Mouse (Mus musculus): ENCODE measurements at regions not wholly inside any gene's neighbourhood (a gene's known extent, or its start where the extent isn't known, plus 50 kb on each side); places are given as distances from the start of the nearest gene placed in this dataset.

DNA sequence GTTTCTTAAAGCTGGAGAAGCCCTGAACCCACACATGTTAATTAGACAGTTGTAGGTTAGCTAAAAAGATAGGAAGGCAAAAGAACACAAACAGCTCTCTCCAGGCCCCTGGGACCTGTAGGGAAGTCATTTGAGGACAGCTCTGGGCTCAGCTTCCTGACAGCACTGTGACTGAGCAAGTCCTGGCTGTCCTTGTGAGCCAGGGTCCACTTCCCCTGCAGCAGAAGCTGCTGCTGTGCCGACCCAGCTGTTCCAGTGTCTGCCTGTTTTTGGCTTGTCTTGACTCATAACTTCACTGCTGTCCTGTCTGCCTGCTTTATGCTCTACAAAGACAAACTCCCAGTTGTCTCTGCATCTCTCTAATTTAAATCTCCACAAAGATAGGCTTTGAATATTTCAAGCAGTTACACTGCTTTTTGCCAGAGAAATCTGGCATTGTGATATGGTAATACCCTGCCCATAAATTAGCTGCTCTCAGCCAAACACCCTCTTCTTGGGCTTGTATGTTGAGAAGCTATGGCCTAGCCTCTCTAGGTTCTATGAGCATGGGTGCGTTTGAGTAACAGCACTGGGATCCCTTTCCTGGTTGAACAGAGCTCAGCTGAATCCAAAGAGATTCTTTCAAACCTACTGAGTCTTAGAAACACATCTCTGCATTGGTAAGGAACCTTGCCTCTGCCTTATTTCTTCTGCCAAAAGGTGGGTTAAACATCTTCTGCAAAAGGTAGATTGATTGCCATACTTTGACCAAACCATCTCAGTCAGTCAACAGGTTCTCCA lies 536.3 kb upstream of the A830018L16Rik start:
- Histone ChIP-seq H3K36me3 (ENCODE audit: control insufficient read depth, insufficient read depth) (no peaks in the 10 kb centered on the region), H3K4me3 (replicated peaks; ENCODE audit: low read length) (no peak overlapping the region), H3K9me3 (ENCODE audit: control insufficient read depth, low read length) (no peaks in the 10 kb centered on the region), H3K27ac (ENCODE audit: low read length) (no peak overlapping the region), H3K4me1 (replicated peaks; ENCODE audit: control insufficient read depth, insufficient read depth, low read length) (no peaks in the 10 kb centered on the region), H3K4me2 (ENCODE audit: low read length) (no peak overlapping the region), H3K27me3 (replicated peaks; ENCODE audit: control insufficient read depth, insufficient read depth, low read length) (no peaks in the 10 kb centered on the region), H3K9ac (replicated peaks; ENCODE audit: low read depth, low read length) (no peak overlapping the region)
- WGBS, result 56% methylated on average over 2 of the region's 2 CpGs
- ATAC-seq, result 0 out of 2 replicates have a peak, but pooled peaks have one; percentile 38

DNA sequence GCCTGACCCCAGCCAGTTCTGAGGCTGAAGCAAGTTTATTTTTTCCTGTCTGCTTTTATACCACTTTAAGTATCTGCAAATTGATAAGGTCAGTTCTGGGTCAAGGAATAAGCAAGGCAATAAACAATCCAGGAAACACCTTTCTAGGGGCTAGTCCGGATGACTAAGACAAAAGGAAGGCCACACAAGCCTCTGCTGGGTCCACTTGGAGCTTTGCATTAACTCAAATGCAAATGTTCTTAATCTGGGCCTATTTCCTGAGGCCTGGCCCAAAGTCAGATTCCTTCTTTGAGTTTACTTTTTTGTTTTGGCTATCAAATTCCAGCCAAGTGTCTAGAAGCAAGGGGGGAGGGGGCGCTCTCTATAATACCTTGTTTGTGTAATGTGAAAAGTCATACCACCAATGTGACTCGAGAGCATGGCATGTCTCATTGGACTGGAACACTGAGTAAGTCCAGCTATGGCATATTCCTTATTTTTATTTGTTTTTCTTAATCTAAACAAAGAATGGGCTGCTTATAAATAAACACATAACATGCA lies 535.6 kb upstream of the A830018L16Rik start:
- Histone ChIP-seq H3K9ac (replicated peaks; ENCODE audit: low read depth, low read length) (no peak overlapping the region), H3K4me3 (replicated peaks; ENCODE audit: low read length) (no peak overlapping the region), H3K4me2 (ENCODE audit: low read length) (no peak overlapping the region), H3K4me1 (replicated peaks; ENCODE audit: control insufficient read depth, insufficient read depth, low read length) (no peaks in the 10 kb centered on the region), H3K9me3 (ENCODE audit: control insufficient read depth, low read length) (no peaks in the 10 kb centered on the region), H3K27me3 (replicated peaks; ENCODE audit: control insufficient read depth, insufficient read depth, low read length) (no peaks in the 10 kb centered on the region), H3K27ac (ENCODE audit: low read length) (no peak overlapping the region), H3K36me3 (ENCODE audit: control insufficient read depth, insufficient read depth) (no peaks in the 10 kb centered on the region)
- no peak for ATAC-seq
- WGBS, result 64% methylated on average over 3 of the region's 3 CpGs

DNA sequence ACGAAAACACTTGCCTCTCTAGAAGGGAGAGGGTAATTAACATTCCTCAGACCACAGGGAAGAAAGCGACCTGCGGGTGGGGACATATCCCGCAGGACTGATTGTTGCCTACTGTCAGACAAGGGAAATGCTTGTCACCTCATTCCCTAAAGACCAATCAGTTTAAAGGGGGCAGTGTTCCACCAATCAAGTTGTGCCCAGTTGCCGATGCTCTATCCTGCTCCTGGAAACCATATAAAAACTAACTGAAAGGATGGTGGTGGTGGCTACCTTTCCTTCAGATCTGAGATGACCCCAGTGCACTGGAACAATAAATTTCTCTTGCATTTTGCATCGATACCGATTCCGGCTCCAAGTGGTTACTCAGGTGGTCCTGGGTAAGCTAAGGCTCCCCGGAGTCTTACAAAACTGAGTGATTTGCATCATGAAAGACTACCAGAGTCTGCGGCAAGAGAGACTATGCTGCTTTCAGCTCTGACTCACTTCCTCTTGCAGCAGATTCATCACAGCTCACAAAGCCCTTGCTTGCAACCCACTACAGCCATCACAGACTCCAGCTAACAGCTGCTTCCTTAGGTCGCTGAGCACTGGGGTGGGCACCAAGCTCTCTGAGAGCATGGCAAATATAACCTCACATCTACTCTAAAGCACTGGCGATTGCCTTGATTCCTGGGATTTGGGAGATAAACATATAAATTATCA lies 533.7 kb upstream of the A830018L16Rik start:
- WGBS, result 79% methylated on average over 12 of the region's 12 CpGs
- ATAC-seq, result no peak
- Histone ChIP-seq H3K36me3 (ENCODE audit: control insufficient read depth, insufficient read depth) (no peaks in the 10 kb centered on the region), H3K4me3 (replicated peaks; ENCODE audit: low read length) (no peak overlapping the region), H3K27me3 (replicated peaks; ENCODE audit: control insufficient read depth, insufficient read depth, low read length) (no peaks in the 10 kb centered on the region), H3K4me2 (ENCODE audit: low read length) (no peak overlapping the region), H3K9me3 (ENCODE audit: control insufficient read depth, low read length) (no peaks in the 10 kb centered on the region), H3K27ac (ENCODE audit: low read length) (no peak overlapping the region), H3K4me1 (replicated peaks; ENCODE audit: control insufficient read depth, insufficient read depth, low read length) (no peaks in the 10 kb centered on the region), H3K9ac (replicated peaks; ENCODE audit: low read depth, low read length) (no peak overlapping the region)

DNA sequence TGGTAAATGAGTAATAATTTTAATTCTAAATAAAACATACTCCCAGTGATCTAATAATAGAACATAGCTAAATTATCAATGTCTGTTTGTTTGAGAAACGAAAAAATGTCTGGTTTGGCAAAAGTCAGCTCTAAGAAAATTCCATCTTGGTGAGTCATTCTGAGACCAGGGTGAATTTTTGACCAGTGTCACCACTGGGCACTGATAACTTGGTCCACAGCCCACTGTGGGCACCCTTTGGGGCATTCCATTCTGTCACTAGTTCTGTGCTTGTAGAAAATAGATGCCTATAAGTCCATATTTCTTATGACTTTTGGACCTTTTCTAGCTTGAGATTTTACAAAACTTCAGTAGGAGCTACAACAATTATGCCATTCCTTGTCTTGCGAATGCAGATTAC lies 515.1 kb upstream of the A830018L16Rik start:
- no peaks in the 10 kb centered on the region for H3K4me1 ChIP-seq (replicated peaks; ENCODE audit: control insufficient read depth, insufficient read depth, low read length)
- ATAC-seq, result no peak
- no peaks in the 10 kb centered on the region for H3K27me3 ChIP-seq (replicated peaks; ENCODE audit: control insufficient read depth, insufficient read depth, low read length)
- H3K9me3 ChIP-seq (ENCODE audit: control insufficient read depth, low read length), result no peaks in the 10 kb centered on the region
- H3K4me2 ChIP-seq (ENCODE audit: low read length), result no peak overlapping the region
- WGBS, result 80% methylated on average over 2 of the region's 2 CpGs
- H3K4me3 ChIP-seq (replicated peaks; ENCODE audit: low read length), result no peak overlapping the region
- H3K9ac ChIP-seq (replicated peaks; ENCODE audit: low read depth, low read length), result no peak overlapping the region
- no peaks in the 10 kb centered on the region for H3K36me3 ChIP-seq (ENCODE audit: control insufficient read depth, insufficient read depth)
- H3K27ac ChIP-seq (ENCODE audit: low read length), result no peak overlapping the region

DNA sequence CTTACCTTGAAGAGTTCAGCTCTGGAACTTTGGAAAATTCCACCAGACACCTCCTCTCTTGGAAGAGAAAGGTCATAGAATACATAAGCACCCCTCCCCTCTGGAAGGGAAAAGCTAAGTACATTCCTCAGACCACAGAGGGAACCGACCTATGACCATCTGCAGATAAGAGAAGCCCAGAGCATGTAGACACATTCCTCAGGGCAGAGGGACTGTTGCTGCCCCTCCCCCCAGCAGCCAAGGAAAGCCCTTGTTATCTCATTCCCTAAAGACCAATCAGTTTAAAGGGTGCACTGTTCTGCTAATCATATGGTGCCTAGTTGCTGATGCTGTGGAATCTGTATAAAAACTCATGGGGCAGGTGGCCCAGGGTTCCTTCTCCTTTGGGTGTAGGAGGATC lies 511.2 kb upstream of the A830018L16Rik start:
- H3K9me3 ChIP-seq (ENCODE audit: control insufficient read depth, low read length), result no peaks in the 10 kb centered on the region
- WGBS, result 96% methylated on average over 1 of the region's 1 CpGs
- H3K4me2 ChIP-seq (ENCODE audit: low read length), result no peak overlapping the region
- no peaks in the 10 kb centered on the region for H3K27me3 ChIP-seq (replicated peaks; ENCODE audit: control insufficient read depth, insufficient read depth, low read length)
- ATAC-seq, result no peak
- H3K9ac ChIP-seq (replicated peaks; ENCODE audit: low read depth, low read length), result no peak overlapping the region
- no peak overlapping the region for H3K4me3 ChIP-seq (replicated peaks; ENCODE audit: low read length)
- no peaks in the 10 kb centered on the region for H3K4me1 ChIP-seq (replicated peaks; ENCODE audit: control insufficient read depth, insufficient read depth, low read length)
- H3K27ac ChIP-seq (ENCODE audit: low read length), result no peak overlapping the region
- H3K36me3 ChIP-seq (ENCODE audit: control insufficient read depth, insufficient read depth), result no peaks in the 10 kb centered on the region

DNA sequence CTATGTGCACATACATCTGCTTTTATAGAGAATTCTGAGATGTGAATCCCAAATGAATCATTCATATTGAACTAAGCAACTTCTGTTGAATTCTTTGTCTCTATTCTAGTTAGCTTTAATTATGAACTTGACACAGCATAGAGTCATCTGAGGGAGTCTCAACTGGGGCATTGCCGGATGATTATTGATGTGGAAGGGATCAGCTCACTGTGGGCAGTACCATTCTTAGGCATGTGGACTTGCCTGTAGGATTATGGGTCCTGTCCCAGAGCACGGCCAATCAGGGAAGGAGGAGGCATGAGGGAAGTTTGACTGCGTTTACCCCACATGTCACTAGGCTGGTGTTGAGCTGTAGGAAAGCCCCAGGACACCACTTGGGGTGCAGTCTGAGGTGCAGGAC lies 493.9 kb upstream of the A830018L16Rik start:
- Histone ChIP-seq H3K9ac (replicated peaks; ENCODE audit: low read depth, low read length) (no peak overlapping the region), H3K27me3 (replicated peaks; ENCODE audit: control insufficient read depth, insufficient read depth, low read length) (no peaks in the 10 kb centered on the region), H3K4me2 (ENCODE audit: low read length) (no peak overlapping the region), H3K9me3 (ENCODE audit: control insufficient read depth, low read length) (no peaks in the 10 kb centered on the region), H3K27ac (ENCODE audit: low read length) (no peak overlapping the region), H3K4me3 (replicated peaks; ENCODE audit: low read length) (no peak overlapping the region), H3K4me1 (replicated peaks; ENCODE audit: control insufficient read depth, insufficient read depth, low read length) (no peaks in the 10 kb centered on the region), H3K36me3 (ENCODE audit: control insufficient read depth, insufficient read depth) (no peaks in the 10 kb centered on the region)
- no peak for ATAC-seq
- 57% methylated on average over 3 of the region's 3 CpGs for WGBS

DNA sequence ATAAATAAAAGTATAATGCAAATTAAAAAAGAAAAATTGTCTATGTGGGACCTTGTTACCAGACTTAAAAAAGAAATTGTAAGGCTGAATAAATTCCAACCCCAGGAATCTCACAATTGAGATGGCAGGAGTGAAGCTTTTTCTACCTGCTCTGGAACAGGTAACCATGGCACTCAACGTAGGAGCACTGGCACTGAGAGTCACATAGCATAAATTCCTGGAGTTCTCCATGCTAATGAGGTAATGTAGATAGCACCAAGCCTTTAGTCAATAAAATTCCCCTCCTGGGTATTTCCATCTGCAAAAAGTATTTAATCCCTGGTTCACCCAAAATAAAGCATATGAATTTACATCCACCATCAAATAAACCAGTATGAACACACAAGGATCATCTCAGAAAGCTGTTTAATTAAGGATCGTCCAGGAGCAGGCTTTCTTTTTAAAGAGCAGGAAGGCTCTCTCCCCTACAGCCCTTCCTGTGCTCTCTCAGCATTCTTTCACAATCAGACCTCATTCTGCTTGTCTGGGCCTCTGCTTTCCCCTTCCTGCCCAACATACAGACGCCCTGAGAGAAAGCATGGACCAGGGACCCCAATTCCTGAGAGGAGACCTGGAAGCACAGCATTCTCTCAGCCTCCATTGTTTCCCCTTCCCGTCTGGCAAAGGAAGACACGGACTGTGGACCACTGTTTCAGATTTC lies 481.4 kb upstream of the A830018L16Rik start:
- Histone ChIP-seq H3K27ac (ENCODE audit: low read length) (no peak overlapping the region), H3K36me3 (ENCODE audit: control insufficient read depth, insufficient read depth) (no peaks in the 10 kb centered on the region), H3K4me1 (replicated peaks; ENCODE audit: control insufficient read depth, insufficient read depth, low read length) (no peaks in the 10 kb centered on the region), H3K4me3 (replicated peaks; ENCODE audit: low read length) (no peak overlapping the region), H3K9ac (replicated peaks; ENCODE audit: low read depth, low read length) (no peak overlapping the region), H3K4me2 (ENCODE audit: low read length) (no peak overlapping the region), H3K9me3 (ENCODE audit: control insufficient read depth, low read length) (no peaks in the 10 kb centered on the region), H3K27me3 (replicated peaks; ENCODE audit: control insufficient read depth, insufficient read depth, low read length) (no peaks in the 10 kb centered on the region)
- 55% methylated on average over 5 of the region's 5 CpGs for WGBS
- ATAC-seq, result no peak

DNA sequence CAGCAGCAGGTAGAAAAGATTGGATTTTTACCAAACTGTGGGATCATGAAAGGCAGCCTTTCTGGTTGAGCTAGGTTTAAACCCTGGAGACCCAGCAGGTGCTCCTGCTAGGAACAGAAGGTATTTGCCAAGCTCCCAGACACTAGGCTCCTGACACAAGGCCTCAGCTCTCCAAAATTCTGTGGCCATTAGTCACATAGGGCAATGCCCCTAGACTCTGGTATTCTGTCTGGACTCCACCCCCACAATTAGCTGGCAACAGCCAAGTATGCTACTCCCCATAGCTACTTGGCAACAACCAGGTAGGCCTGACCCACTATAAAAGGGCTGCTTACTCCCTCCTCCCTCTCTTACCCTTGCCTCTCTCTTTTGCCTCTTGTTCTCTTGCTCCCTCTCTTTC lies 480.7 kb upstream of the A830018L16Rik start:
- Histone ChIP-seq H3K27me3 (replicated peaks; ENCODE audit: control insufficient read depth, insufficient read depth, low read length) (no peaks in the 10 kb centered on the region), H3K27ac (ENCODE audit: low read length) (no peak overlapping the region), H3K4me1 (replicated peaks; ENCODE audit: control insufficient read depth, insufficient read depth, low read length) (no peaks in the 10 kb centered on the region), H3K9me3 (ENCODE audit: control insufficient read depth, low read length) (no peaks in the 10 kb centered on the region), H3K4me3 (replicated peaks; ENCODE audit: low read length) (no peak overlapping the region), H3K9ac (replicated peaks; ENCODE audit: low read depth, low read length) (no peak overlapping the region), H3K4me2 (ENCODE audit: low read length) (no peak overlapping the region), H3K36me3 (ENCODE audit: control insufficient read depth, insufficient read depth) (no peaks in the 10 kb centered on the region)
- ATAC-seq, result no peak

DNA sequence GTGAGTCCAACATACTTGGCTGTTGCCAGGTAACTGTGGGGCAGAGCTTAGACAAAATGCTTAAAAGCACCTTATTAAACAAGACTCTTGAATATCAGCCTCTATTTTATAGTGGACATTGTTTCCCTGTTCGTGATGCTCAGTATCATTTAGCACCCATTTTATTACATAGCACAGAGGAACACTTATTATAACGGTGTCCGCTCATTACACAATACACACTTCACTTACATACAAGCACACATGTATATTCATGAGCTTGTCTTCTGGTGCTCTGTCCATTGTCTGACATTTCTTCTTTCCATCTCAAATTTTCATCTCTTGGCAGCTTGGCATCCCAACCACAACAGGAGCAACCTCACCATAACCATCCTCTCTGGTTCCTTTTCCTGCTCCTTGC lies 475.5 kb upstream of the A830018L16Rik start:
- Histone ChIP-seq H3K4me3 (replicated peaks; ENCODE audit: low read length) (no peak overlapping the region), H3K9me3 (ENCODE audit: control insufficient read depth, low read length) (no peaks in the 10 kb centered on the region), H3K27me3 (replicated peaks; ENCODE audit: control insufficient read depth, insufficient read depth, low read length) (no peaks in the 10 kb centered on the region), H3K36me3 (ENCODE audit: control insufficient read depth, insufficient read depth) (no peaks in the 10 kb centered on the region), H3K27ac (ENCODE audit: low read length) (no peak overlapping the region), H3K9ac (replicated peaks; ENCODE audit: low read depth, low read length) (no peak overlapping the region), H3K4me2 (ENCODE audit: low read length) (no peak overlapping the region), H3K4me1 (replicated peaks; ENCODE audit: control insufficient read depth, insufficient read depth, low read length) (no peaks in the 10 kb centered on the region)
- 43% methylated on average over 3 of the region's 3 CpGs for WGBS
- ATAC-seq, result no peak

All from forebrain, embryonic 16.5 days (tissue).